Mouse (Mus musculus) small intestine, adult 2 months (tissue): ENCODE data around the gene 1700015G11Rik.

Experiments used
- CTCF ChIP-seq: fragments of 200-500 bp; IDR thresholded peaks from 2 replicates; pipeline ENCODE4 v1.5.1; 2012; ENCODE audit warnings: low read depth, mild to moderate bottlenecking, control low read depth, inconsistent platforms, low read length, moderate library complexity, mixed read lengths; ENCODE audit not compliant: insufficient replicate concordance, insufficient read length; ENCODE audit errors: extremely low read depth
- POLR2A ChIP-seq: fragments of 200-500 bp; IDR thresholded peaks from 2 replicates; pipeline ENCODE4 v1.6.1; 2012; ENCODE audit warnings: low read depth, mild to moderate bottlenecking, control low read depth, inconsistent platforms, low read length, moderate library complexity

DNA sequence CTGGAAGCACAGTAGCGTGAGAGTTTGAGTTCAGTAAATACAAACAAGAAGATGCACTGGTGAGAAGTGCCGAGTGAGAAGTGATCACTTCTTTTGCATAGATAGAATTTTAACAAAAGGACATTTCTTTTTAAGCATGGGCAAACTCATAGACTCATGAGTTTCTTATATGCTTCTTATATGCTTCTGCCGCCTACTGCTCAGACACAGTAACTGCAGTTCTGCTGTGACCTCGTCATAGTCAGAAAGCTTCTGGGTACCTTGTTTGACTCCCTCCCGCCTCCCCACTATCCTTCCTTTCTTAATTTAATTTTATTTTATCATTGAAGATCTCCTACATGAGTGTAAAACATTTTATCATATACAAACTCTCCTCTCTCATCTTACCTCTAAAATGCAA, 36.3 kb downstream of the 1700015G11Rik start:
- TF ChIP-seq CTCF (peak; percentile 20; the same call in 1 of the 2 replicates), POLR2A (no peak)
